Mouse (Mus musculus): Measurements from ENCODE around the gene Olfr155.
A peak's percentile ranks its signal among the peaks of the same experiment; 100 is the strongest.

Olfr155 gene

DNA sequence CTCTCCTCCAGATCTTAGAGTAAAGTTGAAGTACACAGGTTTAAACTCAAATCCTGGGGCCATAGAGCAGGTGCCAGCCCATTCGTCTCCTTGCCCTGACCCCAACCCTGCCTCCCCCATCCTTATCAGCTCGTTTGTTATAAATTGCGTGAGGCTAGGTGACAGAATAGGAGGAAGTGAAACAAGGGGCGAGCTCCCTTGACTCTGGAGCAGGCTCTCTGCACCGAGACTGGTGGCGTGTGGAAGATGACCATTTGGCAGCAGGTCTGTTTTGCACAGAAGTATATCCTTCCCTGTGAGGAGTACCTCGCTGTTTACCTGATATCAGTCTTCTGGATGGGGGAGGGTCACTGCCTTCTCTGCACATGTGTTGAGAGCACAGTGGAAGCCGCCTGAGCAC lies 47.8 kb downstream of the Olfr155 start:
- DNase-seq, result no peak

DNA sequence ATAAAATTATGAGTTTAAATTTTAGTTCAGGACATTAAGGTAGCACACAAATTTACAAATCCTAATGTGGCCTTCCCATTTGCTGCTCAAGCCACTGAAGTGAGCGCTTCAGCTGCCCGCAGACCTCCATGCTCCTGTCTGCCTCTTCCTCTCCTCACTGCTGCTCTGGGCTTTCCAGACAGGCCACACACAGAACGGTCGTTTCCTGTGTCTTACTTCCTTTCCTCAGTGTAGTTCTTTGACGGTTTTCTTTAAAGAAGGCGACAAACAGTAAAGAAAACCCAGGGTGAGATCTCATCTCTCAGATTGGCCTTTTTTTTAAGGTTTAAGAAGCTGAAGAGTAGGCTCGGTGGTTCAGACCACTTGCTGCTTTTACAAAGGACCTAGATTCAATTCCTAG lies 52.3 kb downstream of the Olfr155 start:
- no peak for DNase-seq

DNA sequence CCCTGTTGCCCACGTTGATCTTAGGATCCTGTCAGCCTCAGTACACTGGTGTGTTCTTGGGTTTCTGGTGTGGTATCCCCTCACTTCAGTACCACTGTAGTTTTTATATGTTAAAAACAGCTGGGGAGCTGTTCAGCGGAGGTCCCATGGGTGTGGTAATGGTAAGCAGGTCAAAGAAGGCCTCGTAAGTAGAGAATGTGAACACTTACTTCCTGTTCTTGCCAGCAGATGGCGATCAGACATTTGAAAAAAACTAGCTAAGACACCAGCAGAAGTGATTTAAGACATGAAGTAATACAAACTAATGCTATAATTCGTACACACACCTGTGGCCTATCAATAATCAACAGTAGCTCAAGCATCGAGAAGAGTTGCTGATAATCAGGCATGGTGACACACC lies 55.1 kb downstream of the Olfr155 start:
- peak; percentile 29 for DNase-seq
